Mouse (Mus musculus) natural killer cell, adult 2 months (primary cell): ENCODE results near the gene Atg10.
"Not testable (repeated sequence)": the region's sequence is repeated elsewhere in the genome, so short reads cannot be mapped to it uniquely, and the experiment has no call there.

ENCODE experiments used
- DNase-seq, 2 experiments: peaks; one replicate each; pipeline ENCODE4 v3.0.0; 2022; ENCODE audit warnings: low spot score in 2 of 2

Gene Atg10

GRCm38 (mm10) chr13:90939600-90939999 lies 284.2 kb downstream of the Atg10 start:
- no peak for DNase-seq

- DNase-seq: no peak
Observed at GRCm38 (mm10) chr13:90939192-90939591, 284.6 kb downstream of the Atg10 start.

GRCm38 (mm10) chr13:90935852-90936251 lies 287.9 kb downstream of the Atg10 start:
- DNase-seq: no peak

DNA sequence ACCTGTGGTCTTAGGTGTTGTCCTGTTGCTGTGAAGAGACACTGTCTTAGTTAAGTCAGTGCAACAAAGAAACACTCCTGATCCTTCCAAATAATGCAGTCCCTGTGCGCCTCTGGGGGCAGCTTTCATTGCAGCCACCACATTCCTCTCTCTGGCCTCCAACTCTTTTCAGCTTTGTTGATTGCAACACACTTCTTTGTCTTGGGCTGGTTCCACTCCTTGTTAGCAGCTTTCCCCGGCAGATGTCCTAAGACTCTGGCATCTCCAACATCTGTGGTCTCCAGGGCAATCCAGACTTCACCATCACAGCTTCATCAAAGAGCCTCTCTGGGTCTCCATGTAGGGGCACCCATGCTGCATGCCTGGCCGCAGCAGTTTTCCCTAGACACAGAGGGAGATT lies 290.5 kb downstream of the Atg10 start:
- no peak for DNase-seq

- peak; percentile 67 to 74 for DNase-seq
Observed at GRCm38 (mm10) chr13:90929847-90930246, 293.9 kb downstream of the Atg10 start.

DNA sequence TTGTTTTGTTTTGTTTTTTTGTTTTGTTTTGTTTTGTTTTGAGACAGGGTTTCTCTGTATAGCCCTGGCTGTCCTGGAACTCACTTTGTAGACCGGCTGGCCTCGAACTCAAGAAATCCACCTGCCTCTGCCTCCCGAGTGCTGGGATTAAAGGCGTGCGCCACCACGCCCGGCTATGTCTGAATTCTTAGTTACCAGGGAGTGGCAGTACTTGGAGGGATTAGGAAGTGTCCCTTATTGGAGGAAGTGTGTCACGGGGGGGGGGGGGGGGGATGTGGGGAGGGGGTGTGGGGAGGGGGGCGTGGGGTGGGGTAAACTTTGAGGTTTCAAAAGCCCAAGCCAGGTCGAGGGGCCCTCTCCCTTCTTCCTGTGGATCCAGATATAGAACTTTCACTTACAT lies 295.5 kb downstream of the Atg10 start:
- not testable (repeated sequence) for DNase-seq

DNA sequence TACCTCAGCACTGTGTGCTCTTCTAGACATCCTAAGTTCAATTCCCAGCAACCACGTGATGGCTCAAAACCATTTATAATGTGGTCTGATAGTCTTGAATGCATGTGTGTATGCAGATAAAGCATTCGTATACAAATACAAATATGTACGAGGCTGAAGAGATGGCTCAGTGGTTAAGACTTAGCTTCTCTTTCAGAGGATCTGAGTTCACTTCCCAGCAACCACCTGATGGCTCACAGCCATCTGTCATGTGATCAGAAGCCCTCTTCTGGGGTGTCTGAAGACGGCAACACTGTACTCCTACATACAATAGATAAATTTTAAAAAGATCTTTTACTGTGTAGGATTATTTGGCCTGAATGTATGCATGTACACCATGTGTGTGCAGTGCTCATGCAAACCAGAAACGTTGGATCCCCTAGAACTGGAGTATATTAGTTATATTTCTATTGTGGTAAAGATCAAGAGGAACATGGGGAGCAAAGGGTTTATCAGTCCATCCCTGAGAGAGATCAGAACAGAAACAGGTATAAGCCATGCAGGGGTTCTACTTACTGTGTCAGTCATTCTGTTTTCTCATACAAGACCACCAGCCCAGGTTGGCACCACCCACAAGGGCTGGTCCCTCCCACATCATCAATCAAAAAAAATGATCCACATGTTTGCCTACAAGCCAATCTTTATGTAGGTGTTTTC lies 296.7 kb downstream of the Atg10 start:
- no peak for DNase-seq

GRCm38 (mm10) chr13:90926125-90926765 lies 297.5 kb downstream of the Atg10 start:
- no peak for DNase-seq

DNA sequence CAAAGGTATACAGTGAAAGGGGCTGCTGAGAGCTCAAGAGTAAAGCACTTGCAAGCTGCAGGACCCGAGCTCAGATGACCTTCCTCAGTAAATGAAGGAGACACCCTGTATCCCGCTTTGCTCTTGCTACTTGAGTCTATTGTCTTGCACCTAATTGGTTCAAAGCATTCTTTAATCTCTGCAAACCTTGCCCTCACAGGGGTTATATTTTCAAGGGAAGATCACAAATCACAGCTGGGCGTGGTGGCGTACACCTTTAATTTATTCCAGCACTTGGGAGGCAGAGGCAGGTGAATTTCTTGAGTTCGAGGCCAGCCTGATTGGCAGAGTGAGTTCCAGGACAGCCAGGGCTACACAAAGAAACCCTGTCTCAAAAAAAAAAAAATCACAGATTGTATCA lies 298.6 kb downstream of the Atg10 start:
- no peak for DNase-seq

- no peak for DNase-seq
Observed at GRCm38 (mm10) chr13:90924072-90924471, 299.7 kb downstream of the Atg10 start.

- DNase-seq: not testable (repeated sequence)
Observed at GRCm38 (mm10) chr13:90923617-90924016, 300.2 kb downstream of the Atg10 start.

- peak; percentile 89 to 91 for DNase-seq
Observed at GRCm38 (mm10) chr13:90922751-90923612, 300.8 kb downstream of the Atg10 start, which contains the start of gene Rps23. TSS of gene Rps23 (plus strand) at chr13:90922958.

GRCm38 (mm10) chr13:90914721-90915120 lies 309.0 kb downstream of the Atg10 start:
- no peak for DNase-seq

GRCm38 (mm10) chr13:90913675-90914192 lies 310.0 kb downstream of the Atg10 start:
- no peak for DNase-seq

- DNase-seq: no peak
Observed at GRCm38 (mm10) chr13:90912760-90913674, 310.8 kb downstream of the Atg10 start.

DNA sequence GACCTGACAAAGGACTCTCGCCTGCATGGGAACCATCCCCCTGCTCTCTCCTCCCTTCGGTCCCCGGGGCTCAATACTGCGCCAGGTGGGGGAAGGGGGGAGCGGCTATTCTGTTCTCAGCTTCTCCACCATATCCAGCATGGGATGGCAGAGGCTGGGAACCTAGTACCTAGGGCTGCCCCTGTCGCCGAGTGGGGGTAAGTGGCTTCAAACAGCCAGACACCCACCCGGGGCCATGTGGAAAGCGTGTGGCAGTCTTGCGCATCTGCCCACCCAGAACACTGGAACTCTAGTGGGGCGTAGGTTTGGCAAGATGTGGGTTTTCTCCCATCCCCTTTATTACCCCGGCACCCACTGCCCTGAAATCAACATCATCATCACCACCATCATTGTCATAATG lies 316.4 kb downstream of the Atg10 start:
- no peak for DNase-seq

DNA sequence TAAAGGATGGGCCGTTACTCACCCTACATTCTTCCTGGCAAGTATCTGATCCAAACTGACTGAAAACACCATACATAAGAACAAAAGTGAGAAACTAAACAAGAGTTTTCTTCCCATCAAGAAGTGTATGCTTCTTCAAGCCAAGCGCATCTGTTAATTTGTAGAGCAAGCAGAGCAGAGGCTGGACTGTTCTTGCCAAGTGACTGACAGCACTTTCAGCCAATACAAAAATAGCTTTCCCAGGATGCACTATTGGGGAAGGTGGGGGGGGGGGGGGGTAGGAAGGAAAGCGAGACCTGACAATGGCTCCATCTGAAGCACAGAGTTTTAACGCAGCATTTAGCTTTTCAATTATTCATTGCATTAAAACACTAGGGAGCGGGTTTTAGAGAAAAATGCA lies 318.6 kb downstream of the Atg10 start, which contains the start of gene Atp6ap1l:
Atp6ap1l (minus strand) TSS at position 180 of the 400 bp plus-strand sequence.
- no peak for DNase-seq

- no peak for DNase-seq
Observed at GRCm38 (mm10) chr13:90896821-90897220, 326.9 kb downstream of the Atg10 start.

DNA sequence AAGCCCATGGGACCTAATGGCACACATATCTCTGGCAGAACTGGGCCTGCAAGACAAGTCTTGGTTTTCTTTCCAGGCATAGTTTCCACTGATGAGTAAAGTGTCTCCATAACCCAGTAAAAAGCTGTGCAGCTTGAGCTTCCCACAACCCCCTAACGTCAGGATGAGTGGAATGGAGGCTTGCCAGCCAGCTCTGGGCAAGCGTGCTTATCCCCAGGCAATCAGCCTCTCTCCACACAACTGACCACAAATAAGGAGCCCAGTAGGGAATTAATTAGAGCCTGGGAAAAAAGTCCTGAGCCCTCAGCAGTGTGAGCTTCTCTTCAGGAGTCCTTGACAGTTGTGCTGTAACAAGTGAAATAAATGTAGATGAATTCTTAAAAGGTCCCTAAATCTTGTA lies 327.7 kb downstream of the Atg10 start:
- DNase-seq: no peak

DNA sequence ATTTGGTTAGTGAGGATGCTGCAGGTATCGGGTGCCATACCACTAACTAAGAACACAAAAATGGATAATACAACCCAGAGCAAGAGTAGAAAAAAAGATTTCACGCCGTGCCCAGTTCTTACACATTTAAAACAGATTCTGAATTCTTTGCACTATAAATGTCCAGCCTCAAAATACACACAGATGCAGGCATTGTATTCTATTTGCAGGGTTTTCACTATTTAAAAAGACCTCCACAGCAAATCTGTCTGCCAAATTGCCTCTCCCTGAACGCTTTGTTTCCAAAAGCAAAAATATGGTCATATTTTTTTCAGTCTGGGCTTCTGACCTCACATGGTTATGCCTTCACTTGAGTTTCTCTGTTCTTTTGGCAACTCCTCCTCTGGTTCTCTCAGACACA lies 328.9 kb downstream of the Atg10 start:
- DNase-seq: no peak

DNA sequence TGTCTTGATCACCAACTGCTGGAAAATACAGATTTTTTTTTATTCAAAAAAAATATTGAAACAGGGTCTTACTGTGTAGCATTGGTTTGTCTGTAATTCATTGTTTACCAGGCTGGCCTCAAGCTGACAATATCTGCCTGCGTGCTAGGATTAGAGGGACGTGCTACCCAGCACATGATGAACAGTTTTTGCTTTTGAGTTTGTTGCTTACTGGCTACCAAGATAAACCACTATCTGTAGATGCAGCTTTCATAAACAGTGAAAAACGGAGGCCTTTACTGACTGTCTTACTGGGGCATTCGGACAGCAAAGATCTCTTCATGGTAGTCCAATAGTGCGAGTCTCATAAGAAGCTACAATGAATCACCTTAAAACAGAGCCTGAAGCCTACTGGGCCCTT lies 333.7 kb downstream of the Atg10 start:
- no peak for DNase-seq
